Mouse (Mus musculus) ovary, adult 10 weeks (tissue): Measurements from ENCODE around the gene Fam207a. TPM values are rescaled to one million over a fixed set of nuclear protein-coding genes. Genes with fewer than 3 reads are reported as not detected.

Source experiments
- polyA plus RNA-seq: library from polyadenylated mRNA; stranded (reverse); fragments of 350-450 nt; fragmentation: Illumina TruSeq; extraction: RNeasy Lipid Tissue Mini Kit (QIAGEN cat#74804); gene quantifications from one replicate; pipeline ENCODE4 v1.2.3, GENCODE M21; 2014

Fam207a gene
- 0.68 TPM for polyA plus RNA-seq

GRCm38 (mm10) chr10:77515385-77516348, at the start of gene Fam207a:
Gene Fam207a (minus strand): TSS chr10:77515785.

GRCm38 (mm10) chr10:77530140-77530539, 14.6 kb upstream of the Fam207a start, which contains the start of gene Itgb2:
Gene Itgb2 (plus strand): TSS chr10:77530252.

Other genes starting within 250 kb of the Fam207a start
- 6.6 TPM for gene Adarb1, start 97.5 kb downstream of the Fam207a start, polyA plus RNA-seq
- gene Itgb2, start 14.5 kb upstream of the Fam207a start, polyA plus RNA-seq: 3.1 TPM
- gene Pttg1ip, start 65.9 kb upstream of the Fam207a start, polyA plus RNA-seq: 132 TPM
- gene Sumo3, start 90.3 kb upstream of the Fam207a start, polyA plus RNA-seq: 91.3 TPM
- gene Gm49325, start 90.4 kb upstream of the Fam207a start, polyA plus RNA-seq: 1.9 TPM
- 6.0 TPM for gene Ube2g2, start 106.5 kb upstream of the Fam207a start, polyA plus RNA-seq
- not detected for gene Tspear, start 170.8 kb upstream of the Fam207a start, polyA plus RNA-seq
- gene Gm19402, start 175.0 kb upstream of the Fam207a start, polyA plus RNA-seq: not detected
- not detected for gene Gm9508, start 181.4 kb upstream of the Fam207a start, polyA plus RNA-seq
- gene Gm10272, start 190.8 kb upstream of the Fam207a start, polyA plus RNA-seq: not detected
- not detected for gene Gm10024, start 195.7 kb upstream of the Fam207a start, polyA plus RNA-seq
- not detected for gene Gm10142, start 200.0 kb upstream of the Fam207a start, polyA plus RNA-seq
- gene Krtap12-1, start 204.8 kb upstream of the Fam207a start, polyA plus RNA-seq: not detected
- not detected for gene Gm10100, start 210.7 kb upstream of the Fam207a start, polyA plus RNA-seq
- gene Gm18596, start 226.9 kb upstream of the Fam207a start, polyA plus RNA-seq: not detected
- not detected for gene Gm9736, start 235.6 kb upstream of the Fam207a start, polyA plus RNA-seq
- gene Gm3233, start 243.9 kb upstream of the Fam207a start, polyA plus RNA-seq: not detected